Mouse (Mus musculus) testis, postnatal 14 days (tissue): ENCODE data around the gene Man2a1.

Experiments used
- DNase-seq: peaks from one replicate; pipeline ENCODE4 v3.0.0; 2021; ENCODE audit warnings: low spot score

Man2a1 gene

DNA sequence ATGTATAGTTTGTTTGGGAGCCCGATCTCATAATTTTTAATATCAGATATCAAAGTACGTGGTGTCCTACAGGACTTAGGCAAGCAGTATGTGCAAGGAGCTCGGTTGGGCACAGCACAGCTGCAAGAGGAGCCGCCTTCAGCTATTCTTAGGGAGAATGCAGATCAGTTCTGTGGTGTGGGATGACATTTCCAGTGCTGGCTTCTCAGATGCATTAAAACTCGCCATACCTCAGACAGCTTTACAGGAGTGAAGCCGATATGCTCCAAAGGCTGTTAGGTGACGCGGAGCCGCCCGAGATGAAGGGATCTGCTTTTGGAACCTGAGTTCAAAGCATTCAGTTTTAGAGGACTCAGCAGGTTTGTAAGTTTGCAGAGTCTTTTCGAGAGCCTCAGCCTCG, 30.0 kb downstream of the Man2a1 start:
- no peak for DNase-seq

DNA sequence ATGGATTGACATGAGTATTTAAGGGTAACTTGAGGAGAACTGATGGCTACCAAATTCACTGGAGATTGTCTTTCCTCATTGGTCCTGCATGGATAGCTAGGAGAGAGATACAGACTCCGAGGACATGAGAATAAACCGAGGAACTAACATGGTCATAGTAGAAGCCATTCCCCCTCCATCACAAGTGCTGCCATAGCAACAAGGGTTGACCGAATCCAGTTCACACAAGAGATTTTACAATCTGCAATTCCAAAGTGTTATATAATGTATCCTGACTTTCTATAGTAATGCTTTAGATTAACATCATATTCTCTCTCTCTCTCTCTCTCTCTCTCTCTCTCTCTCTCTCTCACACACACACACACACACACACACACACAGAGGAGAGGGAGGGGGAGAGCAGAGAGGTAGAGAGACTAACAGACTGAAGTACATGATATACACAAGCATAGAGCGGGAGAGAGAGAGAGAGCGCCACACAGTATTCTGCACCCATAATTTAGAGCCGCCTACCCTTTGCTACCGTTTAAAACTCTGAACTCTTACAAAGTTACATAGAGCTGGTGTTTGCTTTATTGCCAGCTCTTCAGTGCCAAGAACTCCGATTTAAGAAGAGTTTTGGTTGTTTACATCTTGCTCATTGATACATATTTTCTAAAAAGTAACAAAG, 37.5 kb downstream of the Man2a1 start:
- DNase-seq: no peak

DNA sequence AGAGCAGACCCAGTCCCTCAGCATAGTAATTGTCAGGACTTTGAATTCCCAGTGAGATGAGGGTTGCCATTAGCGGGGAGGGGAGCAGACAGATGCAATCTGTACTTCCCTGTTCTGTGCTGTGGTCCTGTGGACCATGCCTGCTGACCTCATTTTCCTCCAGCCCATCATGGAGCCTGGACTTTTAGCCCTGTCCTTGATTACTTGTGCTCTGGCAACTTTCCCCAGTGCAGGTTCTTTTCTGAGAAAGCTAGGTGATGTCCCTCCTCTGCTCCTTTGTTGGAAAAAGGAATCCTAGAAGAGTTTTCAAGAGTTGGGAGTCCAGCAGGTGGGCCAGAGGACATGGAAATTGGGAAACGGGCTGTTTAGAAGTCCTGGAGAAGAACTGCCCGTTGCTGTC, 40.8 kb downstream of the Man2a1 start:
- no peak for DNase-seq

DNA sequence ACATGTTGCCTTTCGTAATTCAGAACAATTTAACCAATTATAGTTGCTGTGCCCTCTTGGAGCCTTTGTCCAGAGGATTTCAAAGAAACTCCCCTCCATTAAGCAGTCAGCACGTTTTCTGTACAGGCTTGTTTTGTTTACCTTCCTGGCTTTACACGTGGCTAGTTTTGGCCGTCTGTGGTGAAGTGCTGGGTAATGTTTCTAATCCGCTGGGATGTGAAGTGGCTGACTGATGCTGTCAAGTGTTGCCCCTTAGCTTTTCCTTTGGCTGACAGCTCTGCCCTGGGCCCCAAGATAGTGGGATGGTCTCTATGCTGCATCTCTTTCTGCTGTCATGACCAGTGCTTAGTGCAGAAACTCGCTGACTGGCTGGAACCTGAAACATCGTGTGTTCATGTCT, 43.1 kb downstream of the Man2a1 start:
- no peak for DNase-seq

DNA sequence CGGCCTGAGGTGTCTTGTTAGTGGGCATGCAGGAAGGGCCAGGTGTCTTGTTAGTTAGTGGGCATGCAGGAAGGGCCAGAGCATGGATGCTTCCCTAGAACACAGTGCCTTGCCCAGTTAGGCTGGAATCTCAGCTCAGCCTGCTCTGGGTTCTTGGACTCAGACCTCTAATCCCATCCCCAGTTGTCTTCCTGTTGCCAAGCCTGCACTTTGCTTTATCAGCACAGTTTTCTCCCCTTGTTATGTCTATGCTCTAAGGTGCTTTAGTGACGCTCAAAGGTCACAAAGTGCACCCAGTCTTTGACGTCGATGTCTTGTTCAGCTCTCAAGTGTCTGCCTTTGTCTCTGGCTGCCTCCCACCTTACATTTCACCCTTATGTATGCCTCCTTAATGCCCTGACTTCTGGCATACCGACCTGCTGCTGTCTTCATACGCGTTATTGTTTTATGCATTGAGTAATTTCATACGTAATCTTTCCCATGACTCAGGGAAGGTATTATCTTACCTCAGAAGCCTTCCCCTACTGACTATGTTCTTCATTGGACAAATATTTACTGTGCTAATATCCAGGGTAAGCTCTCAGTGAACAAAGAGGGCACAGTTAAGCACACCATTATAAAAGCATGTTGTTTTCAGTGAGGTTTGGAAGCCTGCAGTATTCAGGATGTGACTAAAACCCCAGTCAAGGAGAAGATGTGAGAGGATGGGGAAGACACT, 44.5 kb downstream of the Man2a1 start:
- DNase-seq: no peak

DNA sequence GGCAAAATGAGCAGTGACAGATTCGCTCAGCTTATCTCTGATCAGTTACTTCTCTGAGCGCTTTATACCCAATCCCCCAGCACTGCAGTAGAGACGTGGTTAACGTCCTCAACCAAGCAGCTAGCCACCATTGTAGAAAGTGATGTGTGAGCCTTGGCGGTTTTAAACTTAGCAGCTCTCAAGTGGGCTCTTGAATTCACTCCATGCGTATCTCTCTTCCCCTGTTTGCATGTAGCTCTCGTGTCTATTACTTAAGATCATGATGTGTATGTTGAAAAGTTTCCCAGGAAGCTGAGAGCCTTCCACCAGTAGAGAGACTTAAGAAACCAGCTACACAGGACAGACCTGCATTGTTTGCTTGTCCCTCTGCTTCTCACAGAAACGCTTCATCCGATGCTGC, 46.9 kb downstream of the Man2a1 start:
- DNase-seq: no peak

DNA sequence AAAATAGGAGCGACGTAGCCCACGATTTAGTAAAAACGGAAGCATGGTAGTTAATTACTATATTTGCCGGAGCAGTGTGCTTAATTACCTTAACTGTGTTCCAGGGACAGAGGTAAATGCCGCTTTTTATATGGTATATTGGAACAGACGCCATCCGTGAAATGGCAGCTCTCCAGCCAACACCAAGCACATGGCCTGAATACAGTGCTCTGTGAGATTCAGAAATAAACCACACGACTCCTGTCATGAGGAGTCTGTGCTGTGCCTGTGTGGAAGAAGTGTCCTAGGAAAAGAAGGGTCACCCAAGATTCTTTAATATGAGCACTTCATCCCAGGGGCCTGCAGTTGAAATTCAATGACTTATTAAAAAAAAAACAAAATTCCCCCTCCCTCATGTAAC, 50.2 kb downstream of the Man2a1 start:
- no peak for DNase-seq

DNA sequence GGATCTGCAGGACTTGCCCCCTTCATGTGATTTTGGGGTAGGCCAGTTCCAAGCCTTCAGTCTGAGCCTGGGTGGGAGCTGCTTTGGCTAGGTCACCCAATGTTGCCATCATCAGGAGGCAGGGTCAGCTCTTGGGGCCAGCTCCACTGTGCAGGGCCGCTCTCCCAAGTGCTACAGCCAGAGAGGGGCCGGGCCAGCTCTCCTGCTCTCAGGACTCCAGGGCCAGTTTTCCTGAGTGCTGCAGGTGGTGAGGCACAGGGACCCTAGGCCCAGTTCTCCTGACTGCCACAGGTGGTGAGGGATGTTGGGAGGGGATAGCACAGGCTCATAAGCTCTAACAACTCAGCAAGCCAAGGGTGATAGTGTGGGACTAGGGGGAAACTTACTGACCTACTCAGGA, 53.1 kb downstream of the Man2a1 start:
- no peak for DNase-seq

DNA sequence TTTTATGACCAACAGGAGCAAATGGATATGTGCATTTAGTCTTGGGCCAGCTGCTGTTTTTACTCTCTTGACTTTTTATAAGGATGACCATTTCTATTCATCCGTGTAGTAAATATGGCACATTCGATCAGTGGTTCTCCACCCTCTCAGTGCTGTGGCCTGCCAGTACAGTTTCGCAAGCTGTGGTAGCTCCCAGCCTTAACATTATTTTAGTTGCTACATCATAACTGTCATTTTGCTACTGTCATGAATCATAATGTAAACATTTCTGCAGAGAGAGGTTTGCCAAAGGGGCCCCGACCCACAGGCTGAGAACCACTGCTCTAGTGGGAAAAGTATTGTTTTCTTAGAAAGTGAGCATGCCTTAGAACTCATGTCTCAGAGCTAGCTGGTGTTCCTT, 59.1 kb downstream of the Man2a1 start:
- DNase-seq: no peak

DNA sequence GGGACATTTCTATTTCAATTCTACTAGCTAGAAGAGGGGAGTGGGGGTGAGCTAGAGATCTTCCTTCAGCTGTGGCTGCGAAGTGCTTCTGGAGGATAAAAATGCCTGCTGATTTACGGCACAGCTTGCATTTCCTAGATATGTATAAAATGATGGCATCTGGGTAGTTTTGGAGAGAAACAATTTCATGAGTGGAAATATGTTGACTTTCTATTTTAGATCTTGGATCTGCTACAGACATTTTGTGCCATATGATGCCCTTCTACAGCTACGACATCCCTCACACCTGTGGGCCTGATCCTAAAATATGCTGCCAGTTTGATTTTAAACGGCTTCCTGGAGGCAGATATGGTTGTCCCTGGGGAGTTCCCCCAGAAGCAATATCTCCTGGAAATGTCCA, 66.0 kb downstream of the Man2a1 start:
- no peak for DNase-seq

DNA sequence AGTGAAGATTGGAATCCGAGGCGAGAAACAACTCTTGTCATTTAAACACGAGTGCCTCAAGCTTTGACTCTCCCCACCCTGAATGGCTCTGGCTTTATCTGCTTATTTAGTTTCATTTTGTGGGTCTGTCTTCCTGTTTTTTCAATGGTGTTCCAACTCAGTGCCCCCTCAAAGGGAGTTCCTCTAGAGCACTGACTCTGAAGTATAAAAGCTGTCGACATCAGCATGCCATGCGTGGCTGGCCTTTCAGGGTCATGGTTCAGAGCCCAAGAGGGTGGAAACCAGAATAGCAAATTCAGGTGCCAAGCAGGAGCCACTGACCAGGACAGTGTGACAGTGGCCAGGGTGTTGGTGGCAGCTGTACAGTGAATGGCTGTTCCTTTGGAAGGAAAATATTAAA, 68.0 kb downstream of the Man2a1 start:
- no peak for DNase-seq

DNA sequence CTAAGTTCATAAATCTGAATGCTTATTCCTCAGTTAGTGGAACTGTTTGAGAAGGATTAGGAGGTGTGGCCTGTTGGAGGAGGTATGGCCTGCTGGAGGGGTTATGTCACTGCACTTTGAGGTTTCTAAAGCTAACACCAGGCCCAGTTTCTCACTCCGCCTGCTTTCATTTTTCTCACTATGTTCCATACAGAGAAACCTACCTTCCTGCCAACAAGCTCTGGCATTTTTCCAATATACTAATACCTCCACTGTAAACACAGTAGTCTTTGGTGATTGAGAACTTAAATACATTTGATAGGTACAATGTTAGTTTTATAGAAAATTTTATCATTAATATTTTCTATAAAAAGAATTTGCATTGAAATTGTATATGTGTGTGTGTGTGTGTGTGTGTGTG, 73.9 kb downstream of the Man2a1 start:
- DNase-seq: no peak

DNA sequence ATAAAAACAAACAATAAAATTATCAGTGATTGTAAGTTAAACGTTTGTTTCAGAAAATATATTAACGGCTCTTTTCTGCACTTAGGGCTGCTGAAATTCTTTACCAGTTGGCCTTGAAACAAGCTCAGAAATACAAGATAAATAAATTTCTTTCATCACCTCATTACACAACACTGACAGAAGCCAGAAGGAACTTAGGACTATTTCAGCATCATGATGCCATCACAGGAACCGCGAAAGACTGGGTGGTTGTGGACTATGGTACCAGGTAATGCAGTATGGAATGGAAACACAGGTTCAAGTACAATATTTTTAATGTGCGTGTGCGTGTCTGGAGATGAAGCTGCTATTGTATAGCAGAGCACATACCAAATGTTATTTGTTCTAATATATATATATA, 74.4 kb downstream of the Man2a1 start:
- no peak for DNase-seq

DNA sequence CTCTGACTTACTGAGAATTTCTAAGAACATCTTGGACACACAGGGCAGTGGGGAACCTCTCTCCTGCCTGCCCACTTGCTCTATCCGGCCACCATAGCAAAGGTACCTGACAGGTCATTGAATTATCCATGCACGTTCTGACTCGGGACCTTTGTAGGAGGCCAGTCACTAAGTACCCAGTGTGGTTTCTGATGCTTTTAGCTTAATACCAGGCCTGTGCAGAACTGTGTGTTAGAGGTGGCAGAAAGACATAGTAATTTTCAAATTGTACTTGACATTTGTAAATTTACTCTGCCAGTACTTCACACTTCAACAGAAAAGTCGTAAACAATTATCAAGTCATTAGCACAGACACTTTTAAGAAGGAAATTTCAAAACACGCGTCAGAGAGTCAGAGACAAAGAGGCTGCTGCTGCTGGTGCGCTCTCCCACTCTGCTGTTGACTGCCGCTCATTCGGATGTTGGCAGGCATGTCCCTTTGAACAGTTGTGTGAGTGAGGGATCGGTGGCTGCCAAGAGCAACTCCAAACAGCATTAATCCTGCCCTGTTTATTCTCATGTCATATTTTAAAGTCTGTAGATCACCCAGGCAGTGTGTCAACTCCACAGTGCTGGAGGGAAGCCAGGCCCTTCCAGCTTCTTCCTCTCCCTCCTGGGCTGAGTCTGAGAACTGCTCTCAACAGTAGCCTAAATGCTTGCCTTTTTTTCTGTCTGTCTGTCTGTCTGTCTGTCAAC, 76.4 kb downstream of the Man2a1 start:
- no peak for DNase-seq

DNA sequence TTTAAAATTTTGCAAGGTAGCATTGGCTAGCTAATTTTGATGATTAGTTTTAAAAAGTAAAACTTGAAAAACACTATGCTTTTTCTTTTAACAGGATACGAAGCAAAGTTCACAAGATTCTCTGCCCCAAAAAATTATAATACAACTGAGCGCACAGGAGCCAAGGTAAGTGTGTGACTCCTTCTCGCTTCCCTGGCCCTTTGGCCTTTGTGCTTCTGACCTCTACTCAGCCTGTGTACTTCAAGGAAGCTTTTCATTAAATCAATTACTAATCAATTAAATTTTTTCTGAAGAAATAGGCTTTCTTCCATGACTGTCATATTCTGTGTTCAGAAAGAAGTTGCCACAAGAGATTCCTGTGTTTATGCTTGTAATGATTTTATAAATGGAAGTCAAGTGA, 80.9 kb downstream of the Man2a1 start:
- DNase-seq: no peak

DNA sequence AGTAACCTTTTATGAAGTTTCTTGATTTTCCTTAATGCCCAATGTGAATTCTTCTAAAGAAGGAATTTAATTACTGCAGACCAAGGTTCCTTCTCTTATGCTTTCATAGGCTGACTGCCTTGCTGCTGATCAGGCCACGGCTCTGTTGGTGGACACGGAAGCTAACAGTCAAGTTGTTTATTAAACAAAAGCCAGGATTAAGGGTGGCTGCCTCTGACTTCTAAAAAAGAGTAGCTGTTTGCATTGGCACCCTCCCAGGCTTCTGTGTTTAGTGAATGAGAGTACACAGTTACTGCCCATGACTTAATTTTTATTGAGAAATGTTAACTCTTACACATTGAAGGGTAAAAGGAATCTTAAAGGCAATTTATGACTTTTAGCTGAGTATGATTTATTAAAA, 81.4 kb downstream of the Man2a1 start:
- no peak for DNase-seq

DNA sequence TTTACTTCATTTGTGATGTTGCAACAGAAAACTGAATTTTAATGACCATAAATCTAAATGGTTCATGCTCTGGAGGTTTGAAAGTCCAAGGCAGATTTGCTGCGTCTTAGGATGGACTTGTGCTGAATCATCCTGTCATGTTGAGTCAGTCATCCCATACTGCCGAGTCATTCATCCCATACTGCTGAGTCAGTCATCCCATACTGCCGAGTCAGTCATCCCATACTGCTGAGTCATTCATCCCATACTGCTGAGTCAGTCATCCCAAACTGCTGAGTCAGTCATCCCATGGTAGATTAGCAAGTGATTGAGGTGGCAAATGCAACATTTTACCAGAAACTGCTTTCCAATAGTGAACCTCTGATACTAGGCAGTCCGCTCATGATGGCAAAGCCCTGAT, 83.6 kb downstream of the Man2a1 start:
- no peak for DNase-seq

DNA sequence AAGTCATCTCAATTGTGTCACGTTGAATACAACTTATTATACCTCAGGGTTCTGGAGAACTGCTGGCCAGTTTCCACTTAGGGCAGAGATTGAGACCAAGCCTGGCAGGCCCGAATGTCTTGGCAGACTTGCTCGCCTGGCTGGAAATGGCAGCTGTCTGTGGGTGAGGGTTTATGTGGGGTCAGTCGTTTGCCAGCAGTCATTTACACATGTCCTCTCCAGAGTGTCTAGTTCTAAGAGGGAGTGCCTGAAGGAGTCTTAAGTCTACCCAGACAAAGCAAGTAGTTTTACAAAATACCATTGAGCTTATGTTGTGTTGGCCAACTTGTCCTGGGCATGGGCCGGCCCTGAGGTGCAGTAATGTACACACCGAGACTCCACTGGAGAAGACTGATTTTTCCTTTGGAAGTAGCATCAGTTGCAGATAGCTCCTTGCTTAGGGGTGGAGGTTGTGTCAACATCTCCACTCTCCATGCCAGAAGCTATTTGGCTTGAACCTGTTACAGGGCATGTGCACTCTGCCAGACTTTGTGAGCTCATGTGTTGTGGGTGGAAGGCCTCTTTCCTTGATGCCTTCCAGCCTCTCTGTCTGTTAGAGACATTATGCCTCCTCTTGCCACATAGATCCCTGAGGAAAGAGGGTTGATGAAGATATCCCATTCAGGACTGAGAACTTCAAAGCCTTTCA, 84.8 kb downstream of the Man2a1 start:
- DNase-seq: no peak

DNA sequence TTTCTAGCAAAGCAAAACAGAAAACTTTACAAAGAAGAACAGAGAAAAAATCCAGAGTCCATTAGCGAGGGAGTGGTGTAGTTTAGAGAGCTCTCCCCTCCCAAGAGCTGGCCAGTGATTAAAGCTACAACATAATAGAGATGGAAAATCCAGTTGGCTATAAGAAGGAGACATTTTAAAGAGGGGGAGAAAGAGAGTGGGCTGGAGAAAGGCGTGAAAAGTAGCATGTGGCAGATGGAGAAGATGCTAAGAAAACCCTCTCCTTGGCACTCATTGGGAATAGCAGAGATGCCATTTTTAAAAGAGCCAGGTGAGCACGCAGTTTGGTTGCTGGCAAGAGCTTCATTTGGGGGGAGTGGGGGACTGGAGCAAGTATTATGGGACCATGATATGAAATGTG, 89.1 kb downstream of the Man2a1 start:
- no peak for DNase-seq

DNA sequence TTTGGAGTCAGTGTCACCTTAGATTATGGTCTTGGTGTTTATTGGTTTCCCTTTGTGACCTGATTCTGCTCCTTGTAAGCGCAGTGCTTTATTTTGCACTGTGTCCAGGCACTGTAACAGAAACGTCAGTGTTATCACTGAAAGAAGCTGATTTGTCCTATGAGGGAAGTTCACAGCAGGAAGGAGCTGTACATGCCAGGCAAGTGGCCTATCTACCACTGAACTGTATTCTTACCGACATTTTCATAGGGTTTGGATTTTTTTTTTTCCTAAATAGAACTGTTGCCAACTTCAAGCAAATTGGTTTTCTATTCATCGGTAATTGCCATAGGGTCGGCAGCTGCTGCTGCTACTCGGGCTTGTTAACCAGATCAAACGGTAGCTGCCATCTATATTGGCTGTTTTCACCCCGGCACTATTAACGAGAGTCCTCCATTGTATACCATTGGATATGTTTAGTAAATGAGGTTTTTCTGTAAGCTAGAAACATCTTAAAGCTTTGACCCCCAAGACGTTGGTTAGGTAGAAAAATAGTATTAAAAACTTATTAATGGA, 96.8 kb downstream of the Man2a1 start:
- DNase-seq: no peak

DNA sequence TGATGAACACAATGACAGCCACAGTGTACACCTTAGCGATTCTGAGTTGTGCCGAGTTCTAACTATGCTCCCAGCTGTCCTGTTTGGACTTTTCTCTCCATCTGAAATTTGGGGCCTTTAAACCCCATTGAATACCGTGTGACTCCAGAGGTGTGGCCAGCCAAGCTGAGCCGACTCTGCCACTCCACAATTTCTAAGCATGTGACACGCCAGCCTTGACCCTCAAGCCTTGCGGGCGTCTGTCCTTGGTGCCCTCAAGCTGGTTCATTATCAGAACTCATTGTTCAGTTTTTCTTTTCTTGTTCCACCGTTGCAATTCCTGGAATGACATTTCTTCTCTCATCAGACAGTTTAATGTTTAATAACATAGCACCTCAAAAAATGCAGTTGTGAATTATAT, 98.0 kb downstream of the Man2a1 start:
- no peak for DNase-seq

DNA sequence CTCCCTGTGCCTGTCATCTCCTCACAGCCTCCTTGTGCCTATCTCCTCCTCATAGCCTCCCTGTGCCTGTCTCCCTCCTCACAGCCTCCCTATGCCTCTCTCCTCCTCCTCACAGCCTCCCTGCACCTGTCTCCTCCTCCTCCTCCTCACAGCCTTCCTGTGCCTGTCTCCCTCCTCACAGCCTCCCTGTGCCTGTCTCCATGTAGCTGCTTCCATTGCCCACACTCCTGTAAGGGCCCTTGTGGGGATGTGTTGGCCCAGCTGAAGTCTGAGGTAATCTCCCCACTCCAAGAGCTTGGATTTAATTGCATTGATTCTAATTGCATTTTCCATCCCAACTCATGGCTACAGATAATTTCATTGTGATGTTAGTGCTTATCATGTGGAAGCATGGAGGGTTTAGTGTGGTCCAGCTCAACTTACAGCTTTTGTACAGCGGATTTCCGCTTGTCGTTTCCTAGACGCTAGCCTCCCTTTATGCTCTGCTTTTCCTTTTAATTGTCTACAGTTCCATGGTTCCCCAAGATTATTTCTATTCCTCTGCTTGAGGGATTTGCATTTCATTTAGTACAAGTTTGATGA, 103.2 kb downstream of the Man2a1 start:
- DNase-seq: no peak
